ENCODE assay signal across 11 mouse cellular contexts in the genomic region with DNA sequence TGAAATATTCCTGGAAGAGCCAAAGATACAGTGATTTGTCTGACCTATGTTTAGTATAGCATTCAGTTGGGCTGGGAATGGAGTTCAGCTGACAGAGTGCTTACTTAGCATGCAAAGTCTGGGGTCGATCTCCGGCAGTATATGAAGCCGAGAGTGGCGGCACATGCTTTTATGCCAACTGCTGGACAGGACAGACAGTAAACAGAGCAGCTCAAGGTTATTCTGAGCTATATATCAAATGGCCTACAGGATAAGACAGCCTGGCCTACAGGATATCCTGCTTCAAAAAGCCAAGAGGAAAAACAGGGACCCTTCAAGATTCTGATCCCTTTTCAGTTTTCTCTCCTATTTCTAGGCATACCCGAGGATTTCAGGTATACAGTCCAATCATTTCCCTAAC.
"Had no signal": no experiment of that assay in that cellular context is flagged by ENCODE, and none has a peak within 500 bp of the region (broad histone marks: within the 10 kb centered on the region; RNA-seq: fewer than 3 reads in every experiment).

No protein-coding gene starts in this region.

- H3K9ac ChIP-seq: liver, embryonic 12.5 days; lung, embryonic 15.5 days; midbrain, embryonic 12.5 days had no signal

- H3K4me3 ChIP-seq: left cerebral cortex, adult 2 months; limb, embryonic 10.5 days; liver, embryonic 12.5 days; lung, embryonic 15.5 days; midbrain, embryonic 12.5 days had no signal

- H3K4me1 ChIP-seq: limb, embryonic 10.5 days; liver, embryonic 12.5 days; lung, embryonic 15.5 days; midbrain, embryonic 12.5 days had no signal

- ATAC-seq: liver, embryonic 12.5 days; midbrain, embryonic 16.5 days had no signal

- DNase-seq: kidney, postnatal 14 days; right cerebral cortex, adult 18-20 months; right cerebral cortex, postnatal 25 days; thymus, adult 2 months; thymus, postnatal 25 days had no signal

- H3K27me3 ChIP-seq: liver, embryonic 12.5 days; lung, embryonic 15.5 days; midbrain, embryonic 12.5 days had no signal

- H3K9me3 ChIP-seq: limb, embryonic 10.5 days; liver, embryonic 12.5 days; lung, embryonic 15.5 days; midbrain, embryonic 12.5 days had no signal

- H3K27ac ChIP-seq: left cerebral cortex, adult 2 months; limb, embryonic 10.5 days; liver, embryonic 12.5 days; lung, embryonic 15.5 days; midbrain, embryonic 12.5 days had no signal

- H3K4me2 ChIP-seq: liver, embryonic 12.5 days; lung, embryonic 15.5 days; midbrain, embryonic 12.5 days had no signal
